Mouse (Mus musculus) CH12F3 (cell line): Measurements from ENCODE around the gene Fntb.
"Not testable (repeated sequence)": the region's sequence is repeated elsewhere in the genome, so short reads cannot be mapped to it uniquely, and the experiment has no call there.

Experiments
- in situ Hi-C: fragments of 300-500 bp; cut with MboI; formaldehyde crosslinking; loops from 2 replicates; pipeline ENCODE4 v1.14.3; 2020; ENCODE audit warnings: low sequenced_read_pairs

Fntb gene

GRCm38 (mm10) chr12:76792540-76792939 is 27.2 kb downstream of the Fntb start:
- in situ Hi-C loops = not testable (repeated sequence)

GRCm38 (mm10) chr12:76795350-76795749 is 30.0 kb downstream of the Fntb start, which contains the start of gene Gpx2:
TSS of gene Gpx2 (minus strand) at chr12:76795554.
- in situ Hi-C loops = no loop called here

- in situ Hi-C loops = no loop called here
Measured at GRCm38 (mm10) chr12:76796938-76797539, 31.6 kb downstream of the Fntb start.

- in situ Hi-C loops = no loop called here
Measured at GRCm38 (mm10) chr12:76798008-76798720, 32.8 kb downstream of the Fntb start.

- in situ Hi-C loops = no loop called here
Measured at GRCm38 (mm10) chr12:76803028-76803427, 37.6 kb downstream of the Fntb start.

GRCm38 (mm10) chr12:76803700-76804252 is 38.4 kb downstream of the Fntb start:
- in situ Hi-C loops = no loop called here

GRCm38 (mm10) chr12:76805056-76805811 is 39.8 kb downstream of the Fntb start:
- in situ Hi-C loops = no loop called here

GRCm38 (mm10) chr12:76807796-76808195 is 42.4 kb downstream of the Fntb start:
- in situ Hi-C loops = no loop called here

GRCm38 (mm10) chr12:76810491-76810890 is 45.1 kb downstream of the Fntb start:
- in situ Hi-C loops = no loop called here

- in situ Hi-C loops = no loop called here
Measured at GRCm38 (mm10) chr12:76811006-76811405, 45.6 kb downstream of the Fntb start.

- in situ Hi-C loops = no loop called here
Measured at GRCm38 (mm10) chr12:76813543-76813942, 48.2 kb downstream of the Fntb start.

GRCm38 (mm10) chr12:76814120-76814519 is 48.7 kb downstream of the Fntb start:
- in situ Hi-C loops = no loop called here

- in situ Hi-C loops = no loop called here
Measured at GRCm38 (mm10) chr12:76816720-76817119, 51.3 kb downstream of the Fntb start.

- in situ Hi-C loops = no loop called here
Measured at GRCm38 (mm10) chr12:76817176-76817575, 51.8 kb downstream of the Fntb start.

GRCm38 (mm10) chr12:76818120-76818519 is 52.7 kb downstream of the Fntb start:
- in situ Hi-C loops = no loop called here

GRCm38 (mm10) chr12:76818908-76819307 is 53.5 kb downstream of the Fntb start:
- in situ Hi-C loops = no loop called here

- in situ Hi-C loops = no loop called here
Measured at GRCm38 (mm10) chr12:76819816-76820215, 54.4 kb downstream of the Fntb start.

GRCm38 (mm10) chr12:76820615-76821014 is 55.2 kb downstream of the Fntb start:
- in situ Hi-C loops = no loop called here

GRCm38 (mm10) chr12:76822002-76822650 is 56.7 kb downstream of the Fntb start:
- in situ Hi-C loops = no loop called here

GRCm38 (mm10) chr12:76822651-76823041 is 57.3 kb downstream of the Fntb start, which contains the start of gene Rab15:
TSS of gene Rab15 (minus strand) at chr12:76822908.
- in situ Hi-C loops = no loop called here

GRCm38 (mm10) chr12:76825283-76825682 is 59.9 kb downstream of the Fntb start:
- in situ Hi-C loops = no loop called here
